1 mouse cellular context compared by ENCODE assay signal in the genomic region with DNA sequence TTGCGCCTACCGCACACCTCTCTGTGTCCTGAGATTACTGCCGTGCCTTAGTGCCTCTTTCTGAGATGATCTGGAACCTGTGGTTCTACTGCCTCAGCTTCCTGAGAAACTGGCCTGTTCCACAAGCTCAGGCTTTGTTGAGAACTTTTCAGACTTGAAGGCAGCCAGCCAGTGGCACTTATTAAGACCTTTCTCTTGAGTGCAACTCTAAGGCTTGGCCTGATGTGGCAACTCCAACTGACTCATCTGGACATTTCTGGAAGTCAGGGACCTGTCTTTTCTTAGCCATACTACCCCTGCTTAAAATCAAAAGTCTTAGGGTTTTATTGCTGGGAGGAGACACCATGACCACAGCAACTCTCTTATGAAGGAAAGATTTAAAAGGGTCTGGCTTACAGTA.
TF ChIP-seq lines count a peak whose summit lies in the region.

No protein-coding gene starts in this region.

TF ChIP-seq in CH12.LX, 34 proteins besides CTCF, POLR2A, EP300 and RAD21:
- TF ChIP-seq ZMIZ1 (IDR thresholded peaks at IDR 0.05; ENCODE audit: low read depth, low read length) (no peak), MXI1 (IDR thresholded peaks at IDR 0.05; ENCODE audit: low read depth, low read length) (no peak), ZNF384 (IDR thresholded peaks at IDR 0.05; ENCODE audit: low read depth, low read length) (no peak), HCFC1 (IDR thresholded peaks at IDR 0.05; ENCODE audit: low read depth, low read length) (no peak), PAX5 (IDR thresholded peaks at IDR 0.05; ENCODE audit: low read length) (no peak), CHD2 (IDR thresholded peaks at IDR 0.05; ENCODE audit: low read length) (no peak), USF2 (conservative IDR thresholded peaks at IDR 0.05; ENCODE audit: low read depth, low read length) (no peak), MEF2A (IDR thresholded peaks at IDR 0.05; ENCODE audit: borderline replicate concordance, low read depth, low read length) (no peak), ZKSCAN1 (IDR thresholded peaks at IDR 0.05; ENCODE audit: borderline replicate concordance, low read depth, low read length) (no peak), POLR2AphosphoS2 (IDR thresholded peaks at IDR 0.05; ENCODE audit: low read depth, low read length) (no peak), RCOR1 (conservative IDR thresholded peaks at IDR 0.05; ENCODE audit: low read depth, low read length) (no peak), ELF1 (IDR thresholded peaks at IDR 0.05; ENCODE audit: low read depth, low read length) (no peak), GABPA (IDR thresholded peaks at IDR 0.05; ENCODE audit: insufficient replicate concordance, low read depth, low read length) (no peak), TBP (conservative IDR thresholded peaks at IDR 0.05; ENCODE audit: low read depth, low read length) (no peak), UBTF (IDR thresholded peaks at IDR 0.05; ENCODE audit: low read depth, low read length) (no peak), MAFK (IDR thresholded peaks at IDR 0.05; ENCODE audit: insufficient replicate concordance, low read length) (no peak), IRF4 (IDR thresholded peaks at IDR 0.05; ENCODE audit: low read depth, low read length) (no peak)
